Mouse (Mus musculus): Measurements from ENCODE around the gene Mgat4e.

GRCm38 (mm10) chr1:134577384-134578120 is 28.1 kb upstream of the Mgat4e start:
- TF ChIP-seq CTCF (IDR thresholded peaks at IDR 0.05; ENCODE audit: control insufficient read depth, insufficient read depth, insufficient read length) (no peak), MAX (IDR thresholded peaks at IDR 0.05) (no peak)
